Mouse (Mus musculus) heart, adult 2 months (tissue): ENCODE measurements around the gene Tom1l2. TPM values are rescaled to one million over a fixed set of nuclear protein-coding genes. Genes with fewer than 3 reads are reported as not detected.

Experiments used
- DNase-seq, 2 experiments: peaks; one replicate each; pipeline ENCODE4 v3.0.0; 2021
- H3K27ac ChIP-seq: fragments of 200-600 bp; 2 replicates; pipeline ENCODE4 v1.8.1; 2022
- H3K27me3 ChIP-seq: fragments of 200-500 bp; 2 replicates; pipeline ENCODE4 v1.6.1; 2012; ENCODE audit warnings: mild to moderate bottlenecking, low read length, inconsistent platforms, mixed read lengths; ENCODE audit not compliant: control insufficient read depth, insufficient read depth
- H3K36me3 ChIP-seq: fragments of 200-500 bp; 2 replicates; pipeline ENCODE4 v1.6.1; 2012; ENCODE audit warnings: low read length, inconsistent platforms; ENCODE audit not compliant: control insufficient read depth, insufficient read depth
- H3K4me1 ChIP-seq: fragments of 200-500 bp; 2 replicates; pipeline ENCODE4 v1.6.1; 2011; ENCODE audit warnings: low read length; ENCODE audit not compliant: control insufficient read depth, insufficient read depth
- H3K4me3 ChIP-seq: fragments of 200-600 bp; 2 replicates; pipeline ENCODE4 v1.8.1; 2022
- H3K79me2 ChIP-seq: fragments of 200-500 bp; replicated peaks from 2 replicates; pipeline ENCODE4 v1.6.1; 2012; ENCODE audit warnings: mild to moderate bottlenecking, inconsistent platforms, low read length, moderate library complexity, mixed read lengths; ENCODE audit not compliant: control insufficient read depth, insufficient read depth
- H3K9ac ChIP-seq: fragments of 200-500 bp; 2 replicates; pipeline ENCODE4 v1.6.1; 2012; ENCODE audit warnings: low read depth, mild to moderate bottlenecking, control low read depth, inconsistent platforms, low read length, mixed read lengths
- CTCF ChIP-seq: fragments of 200-600 bp; IDR thresholded peaks from 2 replicates; pipeline ENCODE4 v1.8.1; 2022; ENCODE audit warnings: antibody characterized with exemption, mild to moderate bottlenecking, moderate library complexity
- EP300 ChIP-seq: fragments of 200-500 bp; IDR thresholded peaks from 2 replicates; pipeline ENCODE4 v1.6.1; 2011; ENCODE audit warnings: low read depth, low read length, control low read depth; ENCODE audit not compliant: insufficient read depth
- POLR2A ChIP-seq: fragments of 200-500 bp; IDR thresholded peaks from 2 replicates; pipeline ENCODE4 v1.6.1; 2011; ENCODE audit warnings: mild to moderate bottlenecking, low read depth, low read length, control low read depth; ENCODE audit not compliant: insufficient read depth
- WGBS: fragments of 180-500 bp; shearing (Covaris S2); methylation state at CpG from one replicate; pipeline ENCODE4 v1.1.7; 2018; 5-methylcytosine and 5-hydroxymethylcytosine counted together
- intact Hi-C: fragments of 180-260 bp; cut with DNase I; formaldehyde crosslinking; loops from one replicate; pipeline ENCODE4 v1.15.1; 2025
- polyA plus RNA-seq: library from polyadenylated mRNA; depleted of rRNA; stranded (reverse); fragments of >200 nt; gene quantifications from 2 replicates; pipeline ENCODE4 v1.2.3, GENCODE M21; 2012
- total RNA-seq, 2 experiments: library from RNA; stranded (reverse); gene quantifications; 2 replicates each; pipeline ENCODE4 v1.2.3; 2021

Tom1l2 gene
- total and polyA plus RNA-seq, 3 experiments: 102 to 123 (median 113) TPM

- Histone ChIP-seq H3K27ac (no peak overlapping the region), H3K27me3 (no peaks in the 10 kb centered on the region), H3K36me3 (no peaks in the 10 kb centered on the region), H3K9ac (no peak overlapping the region), H3K79me2 (no peaks in the 10 kb centered on the region), H3K4me3 (no peak overlapping the region), H3K4me1 (peaks cover 3% of the 10 kb centered on the region)
- WGBS: 41% methylated on average over 6 of the region's 6 CpGs
- intact Hi-C loops: no loop called here
- TF ChIP-seq EP300 (no peak), CTCF (no peak), POLR2A (no peak)
- no peak for DNase-seq
These were observed 160.2 kb downstream of the Tom1l2 start for GRCm38 (mm10) chr11:60192534-60192933.

GRCm38 (mm10) chr11:60190055-60190641, 162.6 kb downstream of the Tom1l2 start:
- DNase-seq: no peak
- no peak overlapping the region; the same call in 1 of the 2 replicates for H3K27ac ChIP-seq
- H3K36me3 ChIP-seq: no peaks in the 10 kb centered on the region

GRCm38 (mm10) chr11:60189501-60190040, 163.1 kb downstream of the Tom1l2 start:
- H3K36me3 ChIP-seq: no peaks in the 10 kb centered on the region
- no peak overlapping the region for H3K9ac ChIP-seq
- H3K4me1 ChIP-seq: peaks cover 2% of the 10 kb centered on the region; the same call in 1 of the 2 replicates
- WGBS: 57% methylated on average over 21 of the region's 21 CpGs
- DNase-seq: peak; percentile 66 to 73
- no peak overlapping the region for H3K4me3 ChIP-seq
- no peak for TF ChIP-seq EP300
- no peak for TF ChIP-seq CTCF
- TF ChIP-seq POLR2A: no peak
- H3K27ac ChIP-seq: peak overlapping the region; percentile 27
- no peaks in the 10 kb centered on the region for H3K79me2 ChIP-seq
- intact Hi-C loops: no loop called here
- no peaks in the 10 kb centered on the region for H3K27me3 ChIP-seq

More at GRCm38 (mm10) chr11:60190055-60190641, 162.6 kb downstream of the Tom1l2 start:
- Histone ChIP-seq H3K79me2 (no peaks in the 10 kb centered on the region), H3K9ac (no peak overlapping the region), H3K4me1 (peaks cover 2% of the 10 kb centered on the region; the same call in 1 of the 2 replicates), H3K27me3 (no peaks in the 10 kb centered on the region), H3K4me3 (no peak overlapping the region)
- TF ChIP-seq EP300: no peak
- no peak for TF ChIP-seq POLR2A
- no peak for TF ChIP-seq CTCF
- WGBS: 87% methylated on average over 17 of the region's 17 CpGs
- intact Hi-C loops: no loop called here

GRCm38 (mm10) chr11:60188275-60188853, 164.3 kb downstream of the Tom1l2 start:
- no peaks in the 10 kb centered on the region for H3K27me3 ChIP-seq
- H3K9ac ChIP-seq: no peak overlapping the region
- DNase-seq: no peak
- no peaks in the 10 kb centered on the region for H3K79me2 ChIP-seq
- intact Hi-C loops: no loop called here
- no peaks in the 10 kb centered on the region for H3K36me3 ChIP-seq
- peaks cover 6% of the 10 kb centered on the region for H3K4me1 ChIP-seq
- H3K27ac ChIP-seq: no peak overlapping the region
- no peak overlapping the region for H3K4me3 ChIP-seq
- 84% methylated on average over 25 of the region's 25 CpGs for WGBS
- no peak for TF ChIP-seq POLR2A
- TF ChIP-seq CTCF: no peak
- TF ChIP-seq EP300: no peak

GRCm38 (mm10) chr11:60187070-60187469, 165.6 kb downstream of the Tom1l2 start:
- H3K79me2 ChIP-seq: no peaks in the 10 kb centered on the region
- H3K27ac ChIP-seq: no peak overlapping the region
- no peak for DNase-seq
- peaks cover 11% of the 10 kb centered on the region for H3K4me1 ChIP-seq
- no peak overlapping the region for H3K9ac ChIP-seq
- WGBS: 69% methylated on average over 11 of the region's 11 CpGs
- H3K36me3 ChIP-seq: no peaks in the 10 kb centered on the region
- no peak overlapping the region for H3K4me3 ChIP-seq
- no peaks in the 10 kb centered on the region for H3K27me3 ChIP-seq
- intact Hi-C loops: no loop called here
- no peak for TF ChIP-seq POLR2A
- TF ChIP-seq EP300: no peak
- TF ChIP-seq CTCF: no peak

- H3K36me3 ChIP-seq: no peaks in the 10 kb centered on the region
- H3K4me3 ChIP-seq: no peak overlapping the region
- no peaks in the 10 kb centered on the region for H3K79me2 ChIP-seq
- no peak overlapping the region for H3K27ac ChIP-seq
- 48% methylated on average over 20 of the region's 20 CpGs for WGBS
- H3K9ac ChIP-seq: no peak overlapping the region
- no peaks in the 10 kb centered on the region for H3K27me3 ChIP-seq
- H3K4me1 ChIP-seq: peaks cover 13% of the 10 kb centered on the region
- TF ChIP-seq CTCF: no peak
- peak in 1 of 2 experiments; percentile 56 for DNase-seq
- intact Hi-C loops: no loop called here
These were observed 167.1 kb downstream of the Tom1l2 start for GRCm38 (mm10) chr11:60185396-60186231.
